Mouse (Mus musculus) erythroblast, embryonic 14.5 days (primary cell): ENCODE data around the gene Tlr7.

ENCODE experiments used
- GATA1 ChIP-seq: IDR thresholded peaks from 2 replicates; pipeline ENCODE4 v1.6.1; 2012; ENCODE audit warnings: low read length, inconsistent platforms, mixed read lengths
- TAL1 ChIP-seq: IDR thresholded peaks from 3 replicates; pipeline ENCODE4 v1.6.1; 2012; ENCODE audit warnings: low read length, inconsistent platforms, mixed read lengths

DNA sequence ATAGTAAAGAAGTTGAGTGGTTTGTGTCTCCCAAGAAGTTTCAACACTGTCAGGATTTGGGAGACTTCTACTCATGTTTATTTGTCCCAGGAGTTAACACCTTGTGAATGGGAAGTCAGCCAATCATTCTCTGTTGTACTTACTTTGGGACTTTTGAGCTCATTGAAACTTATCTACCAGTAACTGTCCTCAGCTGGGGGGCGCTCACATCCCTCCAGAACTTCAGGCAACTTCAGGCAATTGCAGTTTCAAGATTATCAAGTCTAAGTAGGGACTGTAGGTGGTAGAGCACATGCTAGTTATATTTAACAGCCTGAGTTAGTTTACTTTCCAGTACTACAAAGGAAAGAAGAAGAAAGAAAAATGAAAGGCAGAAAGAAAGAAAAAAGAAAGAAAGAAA, 6.6 kb downstream of the Tlr7 start:
- TF ChIP-seq GATA1 (no peak), TAL1 (no peak)
